Mouse (Mus musculus) liver, embryonic 14.5 days (tissue): ENCODE results near the gene Susd4. TPM values are rescaled to one million over a fixed set of nuclear protein-coding genes. Genes with fewer than 3 reads are reported as not detected.

Source experiments
- ATAC-seq: fragments of 200-750 bp; cut with Nextera tagmentation; 2 replicates; pipeline ENCODE4 v1.8.0; 2017; ENCODE audit warnings: moderate number of reproducible peaks, mild to moderate bottlenecking, moderate library complexity; ENCODE audit not compliant: insufficient read depth
- DNase-seq, 3 experiments: peaks; one replicate each; pipeline ENCODE4 v3.0.0-alpha.2; 2012 to 2013; ENCODE audit warnings: low read depth in 3 of 3, low spot score in 3 of 3
- H3K27ac ChIP-seq: fragments of 300-500 bp; sonication (generic); 2 replicates; pipeline ENCODE4 v1.5.1; 2014; ENCODE audit warnings: moderate library complexity, mild to moderate bottlenecking, control low read depth, inconsistent platforms
- H3K27me3 ChIP-seq: fragments of 300-500 bp; sonication (generic); 2 replicates; pipeline ENCODE4 v1.6.1; 2014; ENCODE audit warnings: mild to moderate bottlenecking, low read length, moderate library complexity; ENCODE audit not compliant: control insufficient read depth, insufficient read depth
- H3K36me3 ChIP-seq: fragments of 300-500 bp; sonication (generic); replicated peaks from 2 replicates; pipeline ENCODE4 v1.6.1; 2014; ENCODE audit warnings: low read depth; ENCODE audit not compliant: control insufficient read depth, insufficient read depth
- H3K4me1 ChIP-seq, 2 experiments: fragments of 200-500 bp in 1 of 2; fragments of 300-500 bp in 1 of 2; sonication (generic) in 1 of 2; replicated peaks; 2 replicates each; pipeline ENCODE4 v1.6.1; 2012 to 2014; ENCODE audit warnings: antibody characterized with exemption in 1 of 2, inconsistent platforms in 1 of 2, low read length in 1 of 2; ENCODE audit not compliant: control insufficient read depth in 2 of 2, insufficient read depth in 2 of 2
- H3K4me2 ChIP-seq: fragments of 300-500 bp; sonication (generic); 2 replicates; pipeline ENCODE4 v1.6.1; 2014; ENCODE audit warnings: low read depth, mild to moderate bottlenecking, control low read depth, moderate library complexity
- H3K4me3 ChIP-seq, 2 experiments: fragments of 200-500 bp in 1 of 2; fragments of 300-500 bp in 1 of 2; sonication (generic) in 1 of 2; 2 replicates each; pipeline ENCODE4 v1.5.1; 2012 to 2014; ENCODE audit warnings: low read depth in 2 of 2, low read length in 2 of 2, mild to moderate bottlenecking in 2 of 2, control low read depth in 1 of 2, inconsistent platforms in 1 of 2, moderate library complexity in 1 of 2; ENCODE audit not compliant: insufficient read depth in 1 of 2
- H3K9ac ChIP-seq: fragments of 300-500 bp; sonication (generic); replicated peaks from 2 replicates; pipeline ENCODE4 v1.6.1; 2014; ENCODE audit warnings: mild to moderate bottlenecking, control low read depth, moderate library complexity
- H3K9me3 ChIP-seq: fragments of 300-500 bp; sonication (generic); 2 replicates; pipeline ENCODE4 v1.6.1; 2016; ENCODE audit warnings: low read length, mixed read lengths; ENCODE audit not compliant: control insufficient read depth
- CTCF ChIP-seq: IDR thresholded peaks from 2 replicates; pipeline ENCODE4 v1.5.1; 2016; ENCODE audit warnings: antibody characterized with exemption, low read depth, control low read depth
- EP300 ChIP-seq: IDR thresholded peaks from 2 replicates; pipeline ENCODE4 v1.6.1; 2016; ENCODE audit warnings: antibody characterized with exemption, low read depth
- WGBS: fragments of 180-500 bp; shearing (Covaris S2); extraction: QIAGEN DNeasy Blood & Tissue Kit; methylation state at CpG from one replicate; pipeline ENCODE4 v1.1.7; 2014; ENCODE audit not compliant: insufficient replicate concordance; 5-methylcytosine and 5-hydroxymethylcytosine counted together
- polyA plus RNA-seq, 2 experiments: library from polyadenylated mRNA; depleted of rRNA in 1 of 2; stranded (reverse) in 1 of 2; unstranded in 1 of 2; fragments of >200 nt; fragmentation: Nextera tagmentation in 1 of 2; extraction: Ambion mirVana in 1 of 2; gene quantifications; 2 replicates each; pipeline versions ENCODE4 v1.2.1 to v1.2.3; 2012 to 2014

The Susd4 gene
- polyA plus RNA-seq, 2 experiments, result 0.60 to 0.74 TPM

DNA sequence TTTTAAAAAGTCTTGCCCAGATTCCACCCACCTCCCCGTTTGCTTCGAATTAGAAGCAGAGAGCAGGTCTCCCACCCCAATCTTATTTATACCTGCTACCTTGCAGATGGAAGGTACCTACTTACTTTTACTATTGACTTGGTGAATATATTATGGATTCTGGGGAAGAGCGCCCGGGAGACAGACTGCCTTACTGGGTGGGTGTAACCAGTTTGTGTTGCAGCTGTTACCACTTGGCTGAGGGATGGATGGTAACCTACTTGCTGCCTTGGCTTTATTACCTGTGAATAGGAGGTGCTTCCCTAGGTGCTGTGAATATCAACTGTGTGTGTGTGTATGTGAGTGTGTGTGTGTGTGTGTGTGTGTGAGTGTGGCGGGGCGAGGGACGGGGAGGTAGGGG, 11.9 kb downstream of the Susd4 start:
- Histone ChIP-seq H3K27ac (no peak overlapping the region), H3K27me3 (no peaks in the 10 kb centered on the region), H3K4me2 (no peak overlapping the region), H3K4me3 (no peak overlapping the region), H3K36me3 (no peaks in the 10 kb centered on the region), H3K4me1 (no peaks in the 10 kb centered on the region), H3K9me3 (no peaks in the 10 kb centered on the region), H3K9ac (no peak overlapping the region)
- TF ChIP-seq EP300, result no peak
- no peak for TF ChIP-seq CTCF
- no peak for ATAC-seq
- DNase-seq, result no peak
- 68% methylated on average over 7 of the region's 7 CpGs for WGBS

DNA sequence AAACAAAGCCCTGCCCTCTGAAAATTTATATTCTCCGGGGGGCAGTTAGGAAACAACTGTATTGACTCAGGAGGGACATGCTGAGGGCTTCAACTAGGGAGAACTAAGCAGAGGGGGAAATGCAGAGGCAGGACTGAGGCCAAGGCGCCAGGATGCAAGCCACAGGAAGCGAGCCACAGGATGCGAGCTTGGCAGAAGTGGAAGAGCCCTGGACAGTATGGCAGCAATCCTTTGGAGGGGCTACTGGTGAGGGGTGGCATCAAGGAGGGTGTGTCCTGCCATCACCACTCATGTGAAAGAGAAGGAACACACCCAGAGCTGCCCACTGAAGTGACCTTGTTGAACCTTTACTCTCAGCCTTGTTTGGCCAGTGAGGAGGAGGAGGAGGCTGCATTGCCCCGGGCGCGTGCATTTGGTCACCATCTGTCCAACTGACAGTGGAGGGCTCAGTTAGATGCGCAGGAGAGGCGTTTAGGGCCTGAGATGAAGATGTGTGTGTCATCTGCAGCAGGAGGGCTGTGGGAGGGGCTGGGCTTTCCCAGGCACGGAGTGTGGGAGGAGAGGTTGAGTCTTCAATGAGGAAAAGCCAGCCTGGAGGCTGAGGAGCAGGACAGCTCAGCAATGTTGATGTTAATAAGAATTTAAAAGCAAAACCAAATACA, 13.2 kb downstream of the Susd4 start:
- Histone ChIP-seq H3K4me1 (no peaks in the 10 kb centered on the region), H3K9me3 (no peaks in the 10 kb centered on the region), H3K9ac (no peak overlapping the region), H3K36me3 (no peaks in the 10 kb centered on the region), H3K27ac (no peak overlapping the region), H3K4me2 (no peak overlapping the region), H3K27me3 (no peaks in the 10 kb centered on the region), H3K4me3 (no peak overlapping the region)
- WGBS, result 48% methylated on average over 10 of the region's 10 CpGs
- TF ChIP-seq EP300, result no peak
- ATAC-seq, result no peak
- DNase-seq, result no peak

DNA sequence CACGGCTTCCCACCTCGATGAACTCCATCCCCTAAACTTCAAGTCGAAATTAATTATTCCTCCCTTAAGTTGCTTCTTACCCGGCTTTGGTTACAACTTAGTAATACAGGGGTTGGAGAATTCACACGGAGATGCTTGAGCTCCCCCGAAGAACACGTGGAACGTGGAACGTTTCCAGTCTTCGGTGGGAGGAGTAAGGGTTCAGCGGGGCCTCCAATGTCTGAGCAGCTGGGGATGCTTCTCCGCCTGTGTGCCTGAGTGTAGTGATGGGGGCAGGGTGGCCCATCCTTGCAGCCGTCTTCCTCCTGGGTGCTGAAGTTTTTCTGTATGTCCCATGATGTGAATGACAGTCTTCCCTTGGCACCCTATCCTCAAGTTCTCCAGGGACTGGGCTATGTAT, 14.6 kb downstream of the Susd4 start:
- Histone ChIP-seq H3K27ac (no peak overlapping the region), H3K9me3 (no peaks in the 10 kb centered on the region), H3K4me1 (no peaks in the 10 kb centered on the region), H3K9ac (no peak overlapping the region), H3K4me3 (no peak overlapping the region), H3K27me3 (no peaks in the 10 kb centered on the region), H3K36me3 (no peaks in the 10 kb centered on the region), H3K4me2 (no peak overlapping the region)
- WGBS, result 63% methylated on average over 13 of the region's 13 CpGs
- TF ChIP-seq CTCF (no peak), EP300 (no peak)
- no peak for ATAC-seq
- no peak for DNase-seq

DNA sequence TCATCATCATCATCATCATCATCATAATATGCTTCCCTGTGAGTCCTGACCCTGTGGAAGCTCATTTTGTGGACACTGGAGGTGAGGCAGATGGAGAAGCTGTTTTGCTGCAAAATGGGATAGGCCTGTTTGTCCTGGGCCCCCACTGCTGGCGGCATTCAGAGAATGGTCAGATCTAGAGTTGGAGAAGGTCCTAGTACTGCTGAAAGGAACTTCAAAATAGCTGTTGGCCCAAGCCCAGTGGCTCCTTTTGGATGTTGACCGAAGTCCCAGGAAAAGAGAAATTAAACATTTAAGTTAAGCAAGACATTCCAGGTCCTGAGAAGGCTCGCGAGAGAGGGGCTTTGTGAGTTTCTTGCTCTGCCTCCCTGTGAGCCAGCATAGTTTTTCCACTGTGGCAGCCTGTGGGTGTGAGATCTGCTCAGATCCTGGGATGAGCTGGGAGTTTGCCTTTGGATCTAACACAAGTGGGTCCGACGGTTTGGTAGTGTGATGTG, 15.4 kb downstream of the Susd4 start:
- no peak overlapping the region for H3K27ac ChIP-seq
- H3K4me3 ChIP-seq, result no peak overlapping the region
- ATAC-seq (no peak), DNase-seq (no peak)
- no peaks in the 10 kb centered on the region for H3K9me3 ChIP-seq
- WGBS, result 71% methylated on average over 6 of the region's 6 CpGs
- no peak for TF ChIP-seq EP300
- TF ChIP-seq CTCF, result no peak
- no peak overlapping the region for H3K9ac ChIP-seq
- no peaks in the 10 kb centered on the region for H3K27me3 ChIP-seq
- H3K36me3 ChIP-seq, result no peaks in the 10 kb centered on the region
- no peak overlapping the region for H3K4me2 ChIP-seq
- H3K4me1 ChIP-seq, result no peaks in the 10 kb centered on the region

DNA sequence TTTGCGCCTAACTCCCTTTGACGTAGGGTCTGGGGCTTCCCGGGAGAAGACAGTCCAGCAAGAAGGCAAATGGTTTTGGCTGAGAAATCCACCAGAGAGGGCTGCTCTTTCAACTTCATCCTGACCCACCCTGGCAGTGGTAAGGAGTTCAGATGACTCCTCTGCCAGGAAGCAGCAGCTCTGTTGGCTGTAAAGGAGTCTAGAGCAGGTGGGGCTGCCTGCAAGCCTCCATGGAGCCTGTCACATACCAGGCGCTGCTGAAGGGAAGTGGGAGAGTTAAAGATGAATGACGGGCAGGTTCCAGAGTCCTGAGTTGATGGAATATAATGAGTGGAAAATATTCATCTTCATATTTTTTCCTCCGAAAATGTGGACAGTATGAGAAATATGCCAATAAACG, 20.1 kb downstream of the Susd4 start:
- Histone ChIP-seq H3K9ac (no peak overlapping the region), H3K27me3 (no peaks in the 10 kb centered on the region), H3K4me3 (no peak overlapping the region), H3K4me2 (no peak overlapping the region), H3K4me1 (no peaks in the 10 kb centered on the region), H3K36me3 (no peaks in the 10 kb centered on the region), H3K27ac (no peak overlapping the region), H3K9me3 (no peaks in the 10 kb centered on the region)
- WGBS, result 62% methylated on average over 7 of the region's 7 CpGs
- ATAC-seq (no peak), DNase-seq (no peak)
- TF ChIP-seq EP300, result no peak
- TF ChIP-seq CTCF, result no peak
